Mouse (Mus musculus): ENCODE measurements around the gene Ccno. TPM values are rescaled to one million over a fixed set of nuclear protein-coding genes. Genes with fewer than 3 reads are reported as not detected.

The Ccno gene
- 1.00 and 4.2 TPM in 2 replicates for polyA plus RNA-seq (2012; ENCODE audit: low replicate concordance)

DNA sequence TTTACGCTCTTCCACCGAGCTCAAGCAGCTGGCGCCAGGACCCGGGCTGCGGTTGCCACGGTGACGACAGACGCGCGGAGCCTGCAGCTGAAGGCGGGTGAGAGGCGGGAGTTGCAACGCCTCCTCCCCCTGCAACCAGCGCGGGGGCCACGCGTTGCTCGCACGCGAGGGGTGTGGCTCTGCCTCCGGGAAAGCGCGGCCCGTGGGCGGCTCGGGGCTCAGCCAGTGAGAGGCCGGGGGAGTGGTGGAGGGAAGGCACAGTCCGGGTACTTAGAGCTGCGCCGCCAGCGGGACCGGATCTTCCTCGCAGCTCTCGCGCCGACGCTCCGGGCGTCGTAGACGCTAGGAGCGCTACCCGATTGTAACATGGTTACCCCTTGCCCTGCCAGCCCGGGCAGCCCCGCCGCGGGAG lies at the start of gene Ccno:
Ccno (plus strand) TSS at position 271 of the 412 bp plus-strand sequence.

DNA sequence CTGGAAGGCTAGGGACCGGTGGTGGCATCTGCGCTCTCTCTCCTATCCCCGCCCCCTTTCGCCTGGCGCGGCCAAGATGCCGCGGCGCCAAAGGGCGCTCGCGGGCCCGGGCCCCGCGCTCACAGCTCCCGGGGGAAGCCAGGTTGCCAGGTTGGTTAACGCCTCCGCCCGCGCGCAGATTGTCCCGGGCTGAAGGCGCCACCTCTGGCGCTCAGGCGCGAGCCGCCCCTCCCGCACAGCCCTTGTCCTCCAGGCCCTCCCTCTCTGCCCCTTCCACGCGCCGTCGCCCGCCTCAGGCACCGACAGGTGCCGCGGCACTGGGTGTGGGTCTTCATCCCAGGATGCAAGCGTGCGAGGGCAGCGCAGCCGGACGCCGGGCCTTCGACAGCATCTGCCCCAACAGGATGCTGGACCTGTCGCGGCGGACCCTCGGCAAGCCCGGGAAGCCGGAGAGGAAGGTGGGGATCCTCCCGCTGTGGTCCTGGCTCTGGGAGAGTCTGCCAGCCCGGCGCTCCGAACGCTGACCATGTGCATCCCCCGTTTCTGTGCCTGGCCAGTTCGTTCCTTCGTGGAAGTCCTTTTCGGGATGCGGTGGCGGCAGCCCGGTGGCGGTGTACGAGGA lies 6.0 kb downstream of the Ccno start, which contains the start of gene Mcidas:
Mcidas (plus strand) TSS at position 315 of the 622 bp plus-strand sequence.

GRCm38 (mm10) chr13:113034950-113035421 lies 47.4 kb downstream of the Ccno start, which contains the start of gene Cdc20b:
TSS of gene Cdc20b (plus strand) at chr13:113035111.

Other genes with a start within 250 kb of the Ccno start
- 7.7 and 10.7 TPM in 2 replicates for gene Plpp1, start 187.0 kb upstream of the Ccno start, polyA plus RNA-seq (2012; ENCODE audit: low replicate concordance)
- gene Mtrex, start 60.4 kb upstream of the Ccno start, polyA plus RNA-seq (2012; ENCODE audit: low replicate concordance) = 1.0 and 4.6 TPM in 2 replicates
- gene Dhx29, start 60.3 kb upstream of the Ccno start, polyA plus RNA-seq (2012; ENCODE audit: low replicate concordance) = 7.3 and 7.8 TPM in 2 replicates
- not detected in 2 replicates for gene Mcidas, start 6.0 kb downstream of the Ccno start, polyA plus RNA-seq (2012; ENCODE audit: low replicate concordance)
- gene Cdc20b, start 47.3 kb downstream of the Ccno start, polyA plus RNA-seq (2012; ENCODE audit: low replicate concordance) = 0.21 and 0.22 TPM in 2 replicates
- gene Gpx8, start 58.6 kb downstream of the Ccno start, polyA plus RNA-seq (2012; ENCODE audit: low replicate concordance) = not detected in 2 replicates
- 4.5 and 38.8 TPM in 2 replicates for gene Gzma, start 113.2 kb downstream of the Ccno start, polyA plus RNA-seq (2012; ENCODE audit: low replicate concordance)
- gene Esm1, start 221.9 kb downstream of the Ccno start, polyA plus RNA-seq (2012; ENCODE audit: low replicate concordance) = 0.24 and 0.85 TPM in 2 replicates
- 0.31 and 0.65 TPM in 2 replicates for gene Gzmk, start 238.1 kb downstream of the Ccno start, polyA plus RNA-seq (2012; ENCODE audit: low replicate concordance)

All from hematopoietic multipotent progenitor cell, adult 10-12 weeks (in vitro differentiated cells).